Mouse (Mus musculus) thymus, postnatal 0 days (tissue): ENCODE results near the gene Snx8. TPM values are rescaled to one million over a fixed set of nuclear protein-coding genes. Genes with fewer than 3 reads are reported as not detected.
A peak's percentile ranks its signal among the peaks of the same experiment; 100 is the strongest.
"Not testable (repeated sequence)": the region's sequence is repeated elsewhere in the genome, so short reads cannot be mapped to it uniquely, and the experiment has no call there.

Source experiments
- DNase-seq: peaks from one replicate; pipeline ENCODE4 v3.0.0-alpha.2; 2015; ENCODE audit warnings: low spot score
- polyA plus RNA-seq: library from polyadenylated mRNA; unstranded; fragments of >200 nt; fragmentation: Nextera tagmentation; extraction: Ambion mirVana; gene quantifications from 2 replicates; pipeline ENCODE4 v1.2.1, GENCODE M21; 2015

Snx8 gene
- polyA plus RNA-seq, 1 experiment from 2014 or later = 6.5 TPM

DNA sequence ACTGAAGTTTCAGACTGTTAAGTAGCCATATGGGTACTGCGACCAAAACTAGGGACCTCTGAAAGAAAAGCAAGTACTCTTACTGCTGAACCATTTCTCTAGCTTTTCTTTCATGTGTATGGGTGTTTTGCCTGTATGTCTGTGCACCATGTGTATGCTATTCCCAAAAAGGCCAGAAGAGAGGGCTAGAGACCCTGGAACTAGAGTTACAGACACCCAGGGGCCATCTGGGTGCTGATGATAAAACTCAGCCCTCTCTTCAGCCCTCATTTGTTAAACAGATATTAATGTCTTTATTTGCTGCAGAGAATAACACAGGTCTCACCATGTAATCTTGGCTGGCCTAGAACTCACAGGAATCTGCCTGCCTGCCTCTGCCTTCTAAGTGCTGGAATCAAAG lies 4.6 kb downstream of the Snx8 start:
- DNase-seq = no peak

DNA sequence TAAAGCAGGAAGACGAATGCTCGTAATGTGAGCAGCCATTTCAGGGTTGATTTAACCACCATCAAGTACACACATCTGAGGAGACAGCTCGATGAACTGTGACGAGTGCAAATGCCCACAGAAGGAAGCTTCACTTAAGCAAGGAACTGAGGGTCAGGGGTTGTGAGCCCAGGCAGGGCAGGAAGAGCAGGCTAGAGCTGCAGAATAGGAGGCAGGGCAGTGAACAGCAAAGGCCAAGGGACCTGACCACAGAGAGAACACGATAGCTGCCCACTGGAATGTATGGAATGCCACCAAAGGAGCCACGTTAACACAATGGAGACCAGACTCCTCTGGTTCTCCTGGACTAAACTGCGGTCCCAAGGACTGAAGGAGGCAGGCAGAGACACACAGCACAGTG lies 5.5 kb downstream of the Snx8 start:
- DNase-seq = no peak

DNA sequence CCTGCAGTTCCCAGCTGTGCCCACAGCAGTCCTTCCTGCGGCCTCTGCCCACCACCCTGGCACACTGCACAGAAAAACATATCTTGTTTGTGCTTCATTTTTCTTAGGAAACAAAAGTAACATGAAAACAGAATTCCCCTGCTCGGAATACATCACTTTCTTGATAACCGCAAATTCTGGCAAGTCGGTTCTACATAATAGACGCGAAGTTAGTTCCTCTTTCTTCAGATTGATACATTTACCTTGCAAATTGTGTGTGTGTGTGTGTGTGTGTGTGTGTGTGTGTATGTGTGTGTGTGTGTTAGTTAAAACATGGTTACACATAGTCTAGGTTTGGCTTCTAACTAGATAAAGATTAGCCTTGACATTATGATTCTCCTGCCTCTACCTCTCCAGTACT lies 6.4 kb downstream of the Snx8 start:
- no peak for DNase-seq

DNA sequence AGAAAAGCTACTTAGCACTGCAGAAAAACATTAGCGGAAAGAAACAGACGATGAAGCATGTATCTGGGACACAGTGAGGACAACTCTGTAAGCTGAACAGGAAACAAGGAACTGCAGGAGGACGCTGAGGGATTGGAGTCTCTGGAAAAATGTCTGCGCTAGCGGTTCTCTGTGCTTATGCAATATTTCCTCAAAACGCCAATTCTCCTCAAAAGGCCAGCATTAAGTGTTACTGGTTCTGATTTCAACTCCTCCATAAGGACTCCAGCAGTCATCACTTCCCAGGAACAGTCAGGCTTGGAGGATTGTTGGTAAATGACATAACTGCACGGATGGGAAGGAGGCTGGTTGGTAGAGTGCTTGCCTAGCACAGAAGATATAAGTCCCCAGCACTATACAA lies 7.9 kb downstream of the Snx8 start:
- no peak for DNase-seq

DNA sequence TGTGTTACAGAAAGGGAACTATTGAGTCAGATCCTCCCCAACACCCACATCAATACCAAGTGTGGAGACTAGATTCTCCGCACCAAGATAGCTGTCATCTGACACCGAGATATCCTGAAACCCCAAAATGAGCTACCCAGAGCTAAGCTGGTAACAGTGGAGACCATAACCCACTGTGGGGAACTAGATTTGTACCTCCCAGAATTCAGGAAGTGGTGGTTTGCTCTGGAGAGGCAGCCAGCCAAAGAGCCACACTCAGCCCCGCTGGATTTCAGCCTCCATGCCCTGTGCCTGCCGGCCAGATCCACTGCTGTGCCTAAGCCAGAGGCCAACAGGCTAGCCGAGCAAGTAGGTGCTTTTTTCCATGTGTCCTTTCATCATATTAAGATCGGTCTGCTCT lies 9.8 kb downstream of the Snx8 start:
- no peak for DNase-seq

DNA sequence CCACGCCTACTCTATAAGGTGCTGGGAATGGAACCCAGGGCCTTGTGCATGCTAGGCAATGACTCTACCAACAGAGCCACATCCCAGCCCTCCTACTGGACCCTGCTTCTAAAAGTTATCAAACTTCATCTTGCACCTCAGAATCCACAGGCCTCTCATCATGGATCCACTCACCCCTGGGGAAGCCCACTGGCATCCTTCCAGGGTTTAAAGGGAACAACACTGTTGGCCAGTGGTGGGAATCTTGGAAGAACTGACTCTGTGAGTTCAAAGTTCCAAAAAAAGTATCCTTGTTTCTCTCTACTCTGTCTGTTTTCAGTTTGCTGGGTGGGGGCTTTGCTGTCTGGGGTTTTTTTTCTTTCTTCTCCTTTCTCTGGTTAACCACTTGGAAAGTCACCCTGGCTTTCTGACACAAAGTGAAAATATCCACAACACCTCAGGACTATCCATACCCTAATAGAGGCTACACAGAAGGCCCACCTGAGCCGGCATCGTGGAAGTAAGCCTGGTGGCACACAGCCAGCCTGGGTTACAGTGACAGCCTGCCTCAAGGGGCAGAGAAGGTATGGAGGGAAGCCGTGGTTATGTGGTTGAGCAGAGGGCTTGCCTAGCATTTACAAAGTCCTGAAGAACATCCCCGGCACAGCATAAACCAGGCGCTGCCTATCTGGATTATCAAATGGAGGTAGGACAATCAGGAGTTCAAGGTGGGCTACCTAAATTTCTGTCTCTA lies 10.8 kb downstream of the Snx8 start:
- DNase-seq = no peak

DNA sequence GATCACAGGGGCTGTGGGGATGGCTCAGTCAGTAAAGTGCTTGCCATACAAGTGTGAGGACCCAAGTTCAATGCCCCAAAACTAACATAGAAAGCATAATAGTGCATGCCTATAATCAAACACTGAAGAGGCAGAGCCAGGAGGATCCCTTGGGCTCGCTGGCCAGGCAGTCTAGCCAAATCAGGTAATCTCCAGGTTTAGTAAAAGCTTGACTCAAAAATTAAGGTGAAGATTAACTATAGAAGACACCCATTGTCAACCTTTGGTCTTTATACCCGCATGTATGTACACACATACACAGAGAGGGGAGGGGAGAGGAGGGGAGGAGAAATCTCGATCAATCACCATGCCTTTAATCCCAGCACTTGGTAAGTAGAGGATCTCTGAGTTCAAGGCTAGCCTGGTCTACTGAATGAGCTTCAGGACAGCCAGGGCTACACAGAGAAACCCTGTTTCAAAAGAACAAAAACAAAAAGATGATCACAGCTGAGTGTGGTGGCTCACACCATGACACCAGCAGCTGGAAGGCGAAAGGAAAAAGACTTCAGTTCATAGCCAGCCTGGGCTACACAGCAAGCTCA lies 13.7 kb downstream of the Snx8 start:
- DNase-seq = no peak

DNA sequence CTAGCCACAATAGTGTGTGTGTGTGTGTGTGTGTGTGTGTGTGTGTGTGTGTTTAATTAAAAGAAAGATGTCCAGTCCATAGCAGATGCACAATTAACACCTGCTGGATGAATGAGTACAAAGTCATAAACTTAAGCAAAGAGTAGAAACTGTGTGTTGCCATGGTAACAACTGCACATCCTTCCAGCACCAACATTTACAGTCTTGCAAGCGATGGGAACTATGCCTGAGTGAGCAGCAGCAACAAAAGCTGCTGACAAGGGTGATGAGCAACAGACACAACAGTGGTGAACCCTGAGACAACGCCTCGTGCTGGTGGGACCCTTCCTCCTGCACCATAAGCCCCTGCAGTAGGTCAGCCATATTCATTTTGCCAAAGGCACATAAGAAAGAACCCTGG lies 14.8 kb downstream of the Snx8 start:
- DNase-seq = no peak

DNA sequence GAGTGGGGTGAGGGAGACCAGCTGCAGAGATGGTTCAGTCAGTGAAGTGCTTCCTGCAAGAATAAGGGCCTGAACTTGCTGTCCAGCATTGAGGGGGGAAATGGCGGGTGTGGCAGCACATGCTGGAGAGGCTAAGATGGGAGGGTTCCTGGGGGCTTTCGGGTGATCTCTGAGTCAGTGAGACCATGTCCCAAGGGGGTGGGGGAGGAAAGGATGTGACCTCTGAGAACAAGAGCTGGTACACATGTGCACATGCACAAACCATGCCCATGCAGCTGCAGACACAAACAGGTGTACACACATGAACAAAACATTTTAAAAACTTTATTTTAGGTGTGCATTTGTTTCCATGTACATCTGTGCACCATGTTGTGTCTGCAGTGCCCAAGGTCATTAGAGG lies 15.4 kb downstream of the Snx8 start:
- DNase-seq = no peak

DNA sequence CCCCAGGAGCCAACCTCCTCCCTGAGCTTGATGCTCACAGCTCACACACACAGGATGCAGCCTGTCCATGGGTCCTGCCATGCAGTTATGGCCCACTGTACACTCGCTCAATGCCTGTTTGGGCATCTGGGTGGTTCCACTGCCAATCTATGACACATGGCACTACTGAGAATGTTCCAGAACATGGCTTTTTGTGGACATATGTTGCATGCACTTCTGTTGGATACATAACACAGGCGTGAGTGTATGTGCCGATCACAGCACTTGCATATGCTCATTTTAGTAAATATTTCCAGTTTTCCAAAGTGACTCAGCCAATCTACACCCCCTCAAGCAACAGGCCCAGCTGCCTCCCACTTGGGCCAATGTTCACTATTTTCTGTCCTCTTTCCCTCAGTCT lies 17.4 kb downstream of the Snx8 start:
- no peak for DNase-seq

DNA sequence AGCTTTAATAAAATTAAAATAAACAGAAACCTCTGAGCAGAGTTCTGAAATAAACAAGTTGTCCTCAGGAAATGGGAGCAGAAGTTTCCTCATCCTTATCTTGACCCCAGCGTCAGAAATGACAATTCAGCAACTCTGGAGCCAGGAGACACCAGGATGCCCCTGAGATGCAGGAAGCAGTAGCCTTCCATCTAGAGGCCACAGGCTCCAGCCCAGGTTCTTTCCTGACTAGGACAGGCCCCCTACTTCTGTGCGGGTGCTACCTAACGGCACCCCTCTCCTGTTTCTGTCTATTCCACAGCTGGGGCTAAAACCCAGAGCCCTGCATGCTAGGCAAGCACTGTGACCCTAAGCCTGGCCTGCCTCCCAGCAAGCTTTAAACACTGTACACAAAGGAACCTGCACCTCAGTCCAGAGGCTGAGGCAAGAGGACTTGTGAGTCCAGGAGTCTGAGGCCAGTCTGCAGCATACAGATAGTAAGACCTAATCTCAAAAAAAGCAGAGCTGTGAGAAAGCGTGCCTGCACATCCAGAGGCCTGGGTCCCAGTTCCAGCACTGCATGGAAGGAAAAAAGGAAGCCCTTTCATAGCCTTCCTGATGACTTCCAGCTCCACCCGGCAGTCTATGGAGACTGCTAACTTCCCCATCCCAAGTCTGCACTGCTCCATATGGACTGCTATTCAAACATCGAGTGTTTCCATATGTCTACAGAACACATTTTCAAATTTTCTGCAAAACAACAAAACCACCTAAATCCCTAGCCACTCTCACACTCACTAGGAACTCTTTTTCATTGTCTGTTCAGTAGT lies 18.4 kb downstream of the Snx8 start:
- no peak for DNase-seq

DNA sequence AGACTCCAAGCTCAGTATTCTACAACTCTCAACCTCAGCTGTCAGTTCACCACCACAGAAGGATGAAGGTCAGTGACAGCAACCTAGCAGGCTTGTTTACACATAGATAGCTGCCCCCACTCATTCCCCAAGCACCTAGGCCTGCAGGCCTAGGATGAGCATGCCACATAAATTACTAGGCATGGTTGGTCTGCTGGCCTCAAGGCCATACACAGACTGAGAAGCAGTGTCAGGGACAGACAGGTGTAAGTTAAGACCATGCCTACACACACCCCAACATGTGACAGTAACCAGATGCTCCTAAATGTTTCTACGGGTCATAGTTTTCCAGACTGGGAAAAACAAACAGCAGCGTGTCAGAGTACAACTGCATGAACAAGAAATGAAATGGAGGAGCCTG lies 19.6 kb downstream of the Snx8 start:
- no peak for DNase-seq

DNA sequence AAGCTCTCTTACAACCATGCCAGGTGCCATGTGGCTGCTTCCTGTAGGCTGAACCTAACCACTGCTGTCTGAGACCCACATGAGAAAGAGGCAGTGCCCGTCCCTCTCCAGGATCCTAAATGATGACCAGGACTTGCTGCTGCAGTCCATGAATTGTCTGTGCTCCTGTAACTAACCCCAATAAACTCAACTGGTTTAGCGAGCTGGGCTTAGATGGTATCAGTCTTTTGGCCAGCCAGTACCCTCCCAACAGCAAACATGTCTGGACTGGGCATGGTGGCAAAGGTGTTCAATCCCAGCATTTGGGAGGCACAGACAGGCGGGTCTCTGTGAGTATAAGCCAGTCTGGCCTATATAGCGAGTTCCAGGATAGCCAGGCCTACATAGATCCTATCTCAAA lies 20.1 kb downstream of the Snx8 start:
- DNase-seq = no peak

DNA sequence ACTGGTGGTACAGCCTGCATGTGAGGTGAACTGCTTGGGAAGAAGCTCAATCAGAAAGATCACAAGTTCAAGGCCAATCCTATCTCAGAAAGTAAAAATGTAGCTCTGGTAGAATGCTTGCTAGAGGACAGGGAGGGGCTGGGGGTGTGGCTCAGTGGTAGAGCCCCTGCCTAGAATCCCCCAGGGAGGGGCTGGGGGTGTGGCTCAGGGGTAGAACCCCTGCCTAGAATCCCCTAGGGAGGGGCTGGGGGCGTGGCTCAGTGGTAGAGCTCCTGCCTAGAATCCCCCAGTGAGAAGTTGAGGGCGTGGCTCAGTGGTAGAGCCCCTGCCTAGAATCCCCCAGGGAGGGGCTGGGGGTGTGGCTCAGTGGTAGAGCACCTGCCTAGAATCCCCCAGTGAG lies 20.9 kb downstream of the Snx8 start:
- not testable (repeated sequence) for DNase-seq

DNA sequence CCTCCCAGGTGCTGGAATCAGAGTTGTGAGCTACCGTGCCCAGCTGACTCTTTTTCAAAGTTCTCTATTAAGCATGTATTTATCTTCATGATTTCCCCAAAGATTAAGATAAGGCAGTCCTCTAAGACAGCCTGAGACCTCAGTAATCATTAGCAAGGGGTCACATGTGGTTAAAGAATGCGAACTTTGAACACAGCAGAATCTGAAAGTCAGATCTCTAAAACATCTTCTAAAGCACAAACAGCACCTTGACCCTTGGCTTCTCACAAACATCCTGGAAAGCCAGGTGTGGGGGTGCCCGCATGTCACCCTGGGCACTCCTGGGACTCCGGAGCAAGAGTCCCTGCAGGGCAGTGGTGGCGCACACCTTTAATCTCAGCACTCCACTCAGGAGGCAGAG lies 24.6 kb downstream of the Snx8 start:
- no peak for DNase-seq

DNA sequence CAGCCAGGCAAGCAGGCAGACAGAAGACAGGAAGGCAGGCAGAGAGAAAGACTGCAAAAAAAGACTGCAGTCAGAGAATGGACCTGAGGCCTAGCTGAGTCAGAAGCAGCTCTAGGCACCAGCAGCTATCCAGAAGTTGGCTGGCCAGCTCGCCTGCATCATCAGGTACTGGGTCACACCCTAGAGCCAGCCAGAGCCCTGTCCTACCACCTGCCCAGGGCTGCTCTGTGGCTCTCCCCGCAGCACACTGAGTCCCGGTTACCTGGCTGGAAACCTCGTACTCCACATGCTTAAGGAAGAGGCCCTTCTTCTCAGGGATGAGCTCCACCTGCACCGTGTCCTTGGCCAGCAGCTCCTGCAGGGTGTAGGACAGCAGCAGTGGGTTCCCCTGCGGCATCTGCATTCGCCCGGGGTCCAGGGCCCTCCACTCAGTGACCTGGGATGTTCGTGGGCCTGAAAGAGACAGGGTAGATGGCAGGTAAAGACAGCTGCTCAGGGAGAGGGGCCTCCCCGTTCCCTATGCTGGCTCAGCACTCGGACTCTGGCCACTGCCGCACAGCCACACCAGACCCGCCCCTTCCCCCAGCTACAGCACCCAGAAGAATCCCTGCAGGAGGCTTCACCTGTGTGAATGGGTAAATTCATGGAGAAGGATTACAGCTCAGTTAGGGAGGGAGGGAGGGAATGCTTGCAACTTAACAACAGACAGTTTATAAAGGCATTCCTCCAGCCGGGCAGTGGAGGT lies 29.0 kb downstream of the Snx8 start:
- DNase-seq = no peak

DNA sequence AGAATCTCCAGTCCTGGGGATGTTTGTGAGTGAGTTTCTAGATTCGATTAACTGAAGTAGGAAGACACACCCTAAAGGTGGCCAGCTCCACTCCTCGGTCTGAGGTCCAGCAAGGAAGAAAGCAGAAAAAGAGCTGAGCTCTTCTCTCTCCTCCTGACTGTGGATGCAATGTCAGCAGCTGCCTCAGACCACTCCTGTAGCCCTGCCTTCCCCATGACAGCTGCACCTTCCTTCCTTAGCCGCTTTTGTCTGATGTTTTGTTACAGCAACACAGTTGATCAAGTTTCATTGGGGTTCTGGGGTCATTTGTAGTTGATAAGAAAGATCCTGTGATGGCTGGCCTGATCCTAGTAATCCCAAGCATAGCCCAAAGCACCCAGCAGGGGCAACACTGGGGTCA lies 31.6 kb downstream of the Snx8 start:
- no peak for DNase-seq

DNA sequence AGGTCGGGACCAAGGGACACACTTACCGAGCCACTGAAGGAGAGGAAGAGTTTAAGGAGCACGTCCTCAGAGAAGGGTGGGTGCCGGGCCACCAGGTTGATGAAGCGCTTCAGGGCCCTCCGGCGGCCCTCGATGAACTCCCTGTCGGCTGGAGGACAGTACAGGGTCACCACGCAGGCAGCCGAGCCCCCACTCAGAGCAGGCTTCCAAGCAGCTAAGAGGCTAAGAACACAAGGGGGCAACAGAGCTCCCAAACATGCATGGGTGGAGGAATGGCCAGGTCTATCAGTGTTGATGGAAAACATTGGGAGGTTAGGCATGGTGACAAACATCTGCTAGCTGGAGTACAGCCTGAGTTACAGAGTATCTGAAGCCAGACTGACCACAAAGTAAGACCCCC lies 33.1 kb downstream of the Snx8 start:
- DNase-seq = no peak

DNA sequence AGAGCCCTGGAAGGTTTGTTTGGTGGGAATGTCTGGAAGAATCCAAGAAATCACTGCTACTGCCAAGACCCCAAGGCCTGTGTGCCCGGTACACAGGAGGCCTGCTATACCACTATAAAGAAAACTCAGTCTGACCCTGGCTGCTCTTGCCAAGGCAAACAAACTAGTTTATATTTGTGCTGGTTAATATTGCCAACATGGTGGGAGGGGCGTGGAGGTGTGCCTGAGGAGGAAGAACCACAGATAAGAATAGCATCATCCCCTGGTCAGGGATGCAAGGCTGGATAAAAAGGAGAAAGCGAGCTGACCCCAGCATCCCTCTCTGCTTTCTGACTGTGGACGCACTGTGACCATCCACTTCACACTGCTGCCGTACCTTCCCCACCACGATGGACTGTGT lies 36.7 kb downstream of the Snx8 start:
- no peak for DNase-seq

DNA sequence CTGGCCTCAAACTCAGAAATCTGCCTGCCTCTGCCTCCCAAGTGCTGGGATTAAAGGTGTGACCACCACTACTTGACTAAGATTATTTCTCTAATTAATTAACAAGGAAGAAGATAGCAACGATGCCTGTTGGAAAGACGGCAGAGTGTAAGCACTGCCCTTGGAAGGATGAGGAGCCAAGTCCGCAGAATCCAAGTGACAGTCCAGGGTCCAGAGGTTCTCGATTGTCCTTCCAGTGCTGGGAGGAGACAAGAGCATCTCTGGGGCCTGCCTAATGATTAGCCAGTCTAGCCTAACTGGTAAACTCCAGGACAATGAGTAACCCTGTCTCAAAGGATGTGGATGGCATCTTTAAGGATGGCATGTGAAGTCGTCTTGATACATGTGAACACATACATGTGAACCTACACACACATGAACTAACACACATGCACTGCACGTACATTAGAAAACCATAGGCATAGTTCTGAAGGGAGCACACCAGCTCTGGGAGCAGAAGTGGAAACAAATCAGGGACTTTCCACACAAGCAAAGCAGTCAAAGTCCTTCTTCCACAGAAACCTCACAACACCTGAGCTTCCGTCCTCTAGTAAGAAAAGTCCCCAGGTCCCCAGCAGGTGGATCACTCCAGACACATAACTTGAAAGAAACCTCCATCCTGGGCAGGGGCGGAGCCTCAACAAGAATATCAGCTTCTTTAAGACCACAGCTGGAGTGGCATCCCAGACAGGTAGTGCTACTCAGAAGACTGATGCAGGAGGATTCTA lies 38.1 kb downstream of the Snx8 start:
- no peak for DNase-seq

DNA sequence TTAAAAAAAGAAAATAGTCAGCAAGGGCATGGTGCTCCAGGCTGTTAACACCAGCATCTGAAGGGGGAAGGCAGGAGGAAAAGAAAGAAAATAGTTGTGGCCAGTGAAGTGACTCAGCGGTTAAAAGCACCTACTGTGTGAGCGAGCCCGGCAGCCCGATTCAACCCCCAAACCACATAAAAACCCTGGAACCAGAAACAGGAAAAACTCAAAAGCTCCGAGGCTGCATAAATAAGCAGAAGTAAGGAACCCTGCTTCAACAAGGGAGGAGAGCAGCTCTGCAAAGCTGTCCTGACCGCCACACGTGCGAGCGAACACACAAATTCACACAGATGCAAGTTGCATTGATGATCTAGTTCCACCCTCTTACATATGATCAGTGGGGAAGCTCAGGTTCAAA lies 39.2 kb downstream of the Snx8 start:
- DNase-seq = peak; percentile 26
